Mouse (Mus musculus) testis, adult 2 months (tissue): ENCODE results near the gene Sh3kbp1. TPM values are rescaled to one million over a fixed set of nuclear protein-coding genes. Genes with fewer than 3 reads are reported as not detected.
A peak's percentile ranks its signal among the peaks of the same experiment; 100 is the strongest.

Experiments
- H3K27ac ChIP-seq: fragments of 200-500 bp; 2 replicates; pipeline ENCODE4 v1.5.1; 2012; ENCODE audit warnings: low read depth, low read length; ENCODE audit not compliant: control insufficient read depth, insufficient read depth
- H3K27me3 ChIP-seq: fragments of 200-500 bp; 2 replicates; pipeline ENCODE4 v1.6.1; 2012; ENCODE audit warnings: mild to moderate bottlenecking, low read length, moderate library complexity; ENCODE audit not compliant: control insufficient read depth, insufficient read depth
- H3K36me3 ChIP-seq: fragments of 200-500 bp; 2 replicates; pipeline ENCODE4 v1.6.1; 2012; ENCODE audit warnings: mild to moderate bottlenecking, low read length; ENCODE audit not compliant: control insufficient read depth, insufficient read depth
- H3K4me1 ChIP-seq: fragments of 200-500 bp; 2 replicates; pipeline ENCODE4 v1.6.1; 2012; ENCODE audit warnings: low read length; ENCODE audit not compliant: control insufficient read depth, insufficient read depth
- H3K4me3 ChIP-seq: fragments of 200-500 bp; 2 replicates; pipeline ENCODE4 v1.5.1; 2012; ENCODE audit warnings: low read depth, mild to moderate bottlenecking, low read length, moderate library complexity, mixed read lengths; ENCODE audit not compliant: control insufficient read depth
- CTCF ChIP-seq: fragments of 200-500 bp; IDR thresholded peaks from 2 replicates; pipeline ENCODE4 v1.5.1; 2012; ENCODE audit warnings: low read depth, mild to moderate bottlenecking, inconsistent platforms, low read length, moderate library complexity; ENCODE audit not compliant: control insufficient read depth, insufficient read depth, insufficient replicate concordance
- POLR2A ChIP-seq: fragments of 200-500 bp; IDR thresholded peaks from 2 replicates; pipeline ENCODE4 v1.6.1; 2012; ENCODE audit warnings: low read depth, mild to moderate bottlenecking, inconsistent platforms, low read length, moderate library complexity; ENCODE audit not compliant: control insufficient read depth
- polyA plus RNA-seq: library from polyadenylated mRNA; depleted of rRNA; stranded (reverse); fragments of >200 nt; gene quantifications from 2 replicates; pipeline ENCODE4 v1.2.3, GENCODE M21; 2012

Gene Sh3kbp1
- polyA plus RNA-seq, 1 experiment: 74.8 TPM

DNA sequence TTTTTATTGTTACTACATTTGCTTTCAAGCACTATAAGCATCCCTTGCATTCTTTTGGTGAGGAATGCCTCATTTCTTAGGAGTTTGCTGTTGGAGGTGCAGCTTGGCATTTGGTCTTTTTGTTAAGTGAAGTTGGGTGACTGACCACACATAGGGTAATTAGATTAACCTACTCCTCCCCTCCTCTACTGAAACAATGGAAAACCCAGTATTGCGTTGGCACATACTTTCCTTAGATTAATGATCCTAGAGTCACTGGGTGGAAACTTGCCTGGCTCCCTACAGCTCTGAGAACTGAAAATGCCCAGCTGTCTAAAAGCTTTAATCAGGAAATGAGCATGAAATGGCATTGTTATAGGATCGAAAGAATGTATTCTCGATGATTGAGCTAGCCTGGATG, 117.5 kb downstream of the Sh3kbp1 start:
- TF ChIP-seq CTCF (no peak), POLR2A (no peak)
- no peaks in the 10 kb centered on the region for H3K4me1 ChIP-seq
- no peak overlapping the region for H3K4me3 ChIP-seq
- no peaks in the 10 kb centered on the region for H3K27me3 ChIP-seq
- H3K36me3 ChIP-seq: no peaks in the 10 kb centered on the region
- no peak overlapping the region for H3K27ac ChIP-seq

DNA sequence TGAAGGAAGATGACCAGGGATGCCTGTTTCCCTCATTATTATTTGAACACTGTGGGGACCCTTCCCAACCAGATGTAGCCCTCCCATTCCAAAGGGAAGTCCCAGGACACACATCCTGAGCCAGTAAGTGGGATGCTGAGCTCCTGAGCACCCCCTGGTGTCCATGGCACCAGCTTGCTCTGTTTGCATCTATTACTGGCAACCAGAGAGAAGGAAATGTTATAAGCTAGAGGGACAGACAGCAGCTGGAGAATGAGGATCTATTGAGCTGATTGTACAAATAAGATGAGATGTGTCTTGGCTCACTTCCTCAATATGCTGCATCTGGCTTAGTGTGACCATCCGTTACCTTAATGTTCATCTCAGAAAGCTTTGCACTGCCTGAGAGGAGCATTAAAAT, 124.8 kb downstream of the Sh3kbp1 start:
- no peaks in the 10 kb centered on the region for H3K4me1 ChIP-seq
- TF ChIP-seq POLR2A (no peak), CTCF (peak; percentile 32; the same call in 1 of the 2 replicates)
- no peak overlapping the region for H3K27ac ChIP-seq
- no peak overlapping the region for H3K4me3 ChIP-seq
- no peaks in the 10 kb centered on the region for H3K36me3 ChIP-seq
- H3K27me3 ChIP-seq: no peaks in the 10 kb centered on the region

DNA sequence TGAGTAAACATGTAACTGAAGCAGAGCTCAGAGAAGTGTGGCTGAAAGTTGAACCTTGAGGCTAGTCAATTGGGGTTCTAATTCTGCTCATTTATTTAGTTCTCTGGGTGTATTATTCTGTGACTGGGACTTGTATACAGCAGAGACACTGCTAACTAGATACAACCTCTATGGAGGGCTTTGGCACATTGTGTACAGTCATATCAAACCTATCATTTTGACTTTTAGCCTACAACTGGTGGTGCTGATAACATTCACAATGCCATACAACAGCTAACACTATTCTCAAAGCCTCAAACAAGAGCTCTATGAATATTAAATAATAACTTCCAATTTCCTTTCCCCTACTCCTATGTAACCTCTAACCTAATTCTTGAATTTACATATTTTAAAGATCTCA, 129.2 kb downstream of the Sh3kbp1 start:
- TF ChIP-seq CTCF (no peak), POLR2A (no peak)
- Histone ChIP-seq H3K4me1 (no peaks in the 10 kb centered on the region), H3K4me3 (no peak overlapping the region), H3K27me3 (no peaks in the 10 kb centered on the region), H3K36me3 (no peaks in the 10 kb centered on the region), H3K27ac (no peak overlapping the region)

DNA sequence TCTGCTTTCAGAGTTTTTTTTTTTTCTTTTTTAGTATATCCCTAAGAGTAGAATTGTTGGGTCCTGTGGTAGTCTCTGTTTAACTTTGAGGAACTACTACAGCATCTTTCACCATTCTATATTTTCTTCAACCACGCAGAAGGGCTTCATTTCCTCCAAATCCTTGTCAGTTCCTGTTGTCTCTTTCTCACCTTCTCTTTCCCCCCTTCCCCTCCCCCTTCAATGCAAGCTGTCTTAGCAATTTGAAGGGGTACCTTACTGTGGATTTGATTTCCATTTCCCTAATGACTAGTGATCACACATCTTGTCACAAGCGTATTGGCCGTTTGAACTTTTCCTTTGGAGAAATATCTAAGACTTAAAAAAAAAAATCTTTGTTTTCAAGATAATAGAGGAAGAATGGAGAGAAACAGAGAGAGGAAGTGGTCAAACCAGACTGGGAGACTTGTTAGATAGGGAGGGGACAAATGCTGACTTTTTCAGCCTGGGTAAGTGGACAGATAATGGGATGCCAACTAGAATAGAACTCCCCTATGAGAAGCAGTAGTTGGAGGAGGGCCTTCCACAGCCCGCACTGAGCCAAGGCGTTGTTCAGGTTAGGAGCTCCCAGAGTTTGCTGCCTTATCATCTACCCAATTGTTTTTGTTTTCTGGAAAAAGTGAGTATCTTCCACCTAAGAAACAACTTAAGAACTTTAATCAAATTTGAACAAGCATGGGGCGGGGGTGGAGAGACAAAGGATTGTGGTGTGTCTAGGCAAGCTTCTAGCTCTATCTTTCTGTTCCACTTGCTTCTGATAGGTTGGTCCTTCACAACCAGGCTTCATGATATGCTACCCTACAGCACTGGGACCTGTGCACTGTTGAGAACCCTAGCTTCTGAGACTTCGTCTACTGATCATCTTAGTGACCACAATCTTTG, 130.1 kb downstream of the Sh3kbp1 start:
- H3K36me3 ChIP-seq: no peaks in the 10 kb centered on the region
- TF ChIP-seq POLR2A (no peak), CTCF (no peak)
- H3K4me3 ChIP-seq: no peak overlapping the region
- H3K27me3 ChIP-seq: no peaks in the 10 kb centered on the region
- H3K4me1 ChIP-seq: no peaks in the 10 kb centered on the region
- H3K27ac ChIP-seq: no peak overlapping the region

DNA sequence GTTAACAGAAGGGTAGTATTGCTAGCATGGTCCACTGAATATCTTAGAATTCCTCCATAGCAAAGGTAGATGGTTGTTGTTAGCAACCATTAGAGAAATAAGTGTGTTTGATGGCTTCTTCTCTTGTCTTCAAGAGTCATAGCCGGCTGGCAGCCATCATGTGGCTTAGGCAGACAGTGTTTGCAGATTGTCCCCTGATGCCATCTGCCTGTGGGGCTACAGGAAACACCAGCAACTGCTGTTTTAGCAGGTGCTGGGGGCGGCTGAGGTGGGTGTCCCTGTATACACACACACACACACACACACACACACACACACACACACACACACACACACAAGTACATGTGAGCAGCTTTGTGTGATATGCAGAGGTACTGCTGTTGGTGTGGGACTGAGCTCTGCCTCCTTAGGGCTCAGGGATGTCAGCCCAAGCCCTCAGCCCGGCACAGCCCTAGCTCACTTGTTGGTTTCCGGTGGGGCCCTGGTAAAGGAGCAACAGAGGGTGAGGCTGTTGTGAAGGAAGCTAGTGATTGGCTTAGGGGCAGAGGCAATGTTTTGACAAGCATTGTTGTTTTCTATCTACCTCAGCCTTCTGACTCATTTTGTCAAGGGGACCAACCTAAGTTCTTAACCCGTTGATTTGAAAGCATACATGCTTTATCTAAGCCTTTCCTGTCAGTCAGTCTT, 130.9 kb downstream of the Sh3kbp1 start:
- H3K27ac ChIP-seq: no peak overlapping the region
- H3K4me1 ChIP-seq: no peaks in the 10 kb centered on the region
- H3K36me3 ChIP-seq: no peaks in the 10 kb centered on the region
- no peak overlapping the region for H3K4me3 ChIP-seq
- TF ChIP-seq POLR2A (no peak), CTCF (no peak)
- H3K27me3 ChIP-seq: no peaks in the 10 kb centered on the region

DNA sequence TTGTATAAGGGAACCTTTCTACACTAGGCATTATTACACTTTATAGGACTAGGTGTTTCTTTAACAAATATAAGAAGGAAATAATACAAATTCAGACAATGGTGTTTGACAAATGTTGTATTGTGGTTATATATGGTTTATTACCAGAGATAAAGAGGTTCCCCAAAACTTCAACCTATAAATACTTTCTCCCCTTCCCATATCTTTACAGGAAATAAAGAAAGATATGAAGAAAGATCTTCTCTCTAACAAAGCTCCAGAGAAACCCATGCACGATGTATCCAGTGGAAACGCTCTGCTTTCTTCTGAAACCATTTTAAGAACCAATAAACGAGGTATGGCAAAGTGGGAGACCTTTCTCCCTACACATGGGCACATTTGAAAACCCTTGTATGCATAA, 136.7 kb downstream of the Sh3kbp1 start:
- Histone ChIP-seq H3K27ac (no peak overlapping the region), H3K4me1 (no peaks in the 10 kb centered on the region), H3K36me3 (no peaks in the 10 kb centered on the region), H3K27me3 (no peaks in the 10 kb centered on the region), H3K4me3 (no peak overlapping the region)
- TF ChIP-seq POLR2A (no peak), CTCF (no peak)

DNA sequence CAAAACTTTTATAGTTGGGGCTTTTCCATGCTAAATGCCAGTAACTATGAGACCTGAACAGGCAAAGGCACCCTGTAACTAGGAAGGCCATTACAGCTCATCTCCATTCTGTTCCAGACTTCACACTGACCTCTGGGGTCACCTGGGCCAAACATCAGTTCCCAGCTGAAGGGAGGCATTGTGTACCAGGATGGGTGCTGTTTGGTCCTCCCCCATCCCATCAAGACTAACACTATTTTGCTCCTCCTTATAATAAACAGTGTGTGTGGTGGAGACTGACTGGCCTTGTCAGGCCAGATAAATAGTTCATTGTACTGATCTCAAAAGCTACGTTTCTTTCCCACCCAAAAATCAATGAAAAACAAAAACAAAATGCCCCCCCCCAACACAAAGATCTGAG, 138.8 kb downstream of the Sh3kbp1 start:
- Histone ChIP-seq H3K36me3 (no peaks in the 10 kb centered on the region), H3K27me3 (no peaks in the 10 kb centered on the region), H3K4me3 (no peak overlapping the region), H3K4me1 (no peaks in the 10 kb centered on the region), H3K27ac (no peak overlapping the region)
- TF ChIP-seq CTCF (no peak), POLR2A (no peak)
